Mouse (Mus musculus) heart, postnatal 0 days (tissue): ENCODE results near the gene Gpr18.

Source experiments
- CTCF ChIP-seq: IDR thresholded peaks from 2 replicates; pipeline ENCODE4 v1.5.1; 2016; ENCODE audit warnings: antibody characterized with exemption, control low read depth, low read depth
- EP300 ChIP-seq: IDR thresholded peaks from 2 replicates; pipeline ENCODE4 v1.6.1; 2016; ENCODE audit warnings: antibody characterized with exemption, low read depth

DNA sequence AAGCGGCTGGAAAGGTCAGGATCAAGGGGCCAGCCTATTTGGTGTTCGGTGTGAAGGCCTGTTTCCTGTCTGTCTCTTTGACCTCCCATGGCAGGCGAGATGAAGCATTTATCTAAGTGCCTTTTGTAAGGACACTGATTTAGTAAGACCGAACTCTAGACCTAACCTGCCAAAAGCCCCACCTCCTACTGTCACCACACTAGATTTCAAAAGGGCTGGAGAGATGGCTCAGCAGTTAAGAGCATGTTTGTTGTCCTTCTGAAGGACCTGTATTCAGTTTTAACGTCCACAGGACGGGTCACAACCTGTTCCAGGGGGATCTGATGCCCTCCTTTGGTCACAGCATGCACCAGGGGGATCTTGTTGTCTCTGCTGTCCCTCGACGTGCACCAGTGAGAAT lies 21.3 kb upstream of the Gpr18 start:
- TF ChIP-seq EP300: no peak
- TF ChIP-seq CTCF: no peak
